Mouse (Mus musculus) myocyte (in vitro differentiated cells): Measurements from ENCODE around the gene Garnl3. TPM values are rescaled to one million over a fixed set of nuclear protein-coding genes. Genes with fewer than 3 reads are reported as not detected.
A peak's percentile ranks its signal among the peaks of the same experiment; 100 is the strongest.
"Not testable (repeated sequence)": the region's sequence is repeated elsewhere in the genome, so short reads cannot be mapped to it uniquely, and the experiment has no call there.

Experiments used
- H3K27me3 ChIP-seq: one replicate; pipeline ENCODE4 v1.6.1; 2011; ENCODE audit not compliant: control insufficient read depth, insufficient read depth, insufficient read length
- H3K36me3 ChIP-seq: one replicate; pipeline ENCODE4 v1.6.1; 2011; ENCODE audit not compliant: control insufficient read depth, insufficient read depth
- H3K4me2 ChIP-seq: one replicate; pipeline ENCODE4 v1.6.1; 2011; ENCODE audit warnings: low read depth, control low read depth
- H3K4me3 ChIP-seq: one replicate; pipeline ENCODE4 v1.5.1; 2011; ENCODE audit warnings: mild to moderate bottlenecking, control low read depth, moderate library complexity
- H3K79me2 ChIP-seq: one replicate; pipeline ENCODE4 v1.6.1; 2011; ENCODE audit not compliant: control insufficient read depth, insufficient read depth
- H3ac ChIP-seq: one replicate; pipeline ENCODE4 v1.6.1; 2011; ENCODE audit not compliant: control insufficient read depth, insufficient read length
- CEBPB ChIP-seq: IDR thresholded peaks from 2 replicates; pipeline ENCODE4 v1.6.1; 2011; ENCODE audit warnings: mild to moderate bottlenecking, moderate library complexity; ENCODE audit not compliant: poor library complexity, insufficient read depth, severe bottlenecking
- E2F4 ChIP-seq: IDR thresholded peaks from one replicate; pipeline ENCODE4 v1.6.1; 2011; ENCODE audit warnings: mild to moderate bottlenecking, control low read depth, moderate library complexity; ENCODE audit not compliant: insufficient read depth
- MAX ChIP-seq: IDR thresholded peaks from one replicate; pipeline ENCODE4 v1.6.1; 2011; ENCODE audit warnings: low read depth, mild to moderate bottlenecking, control low read depth
- MYOD1 ChIP-seq, 3 experiments: IDR thresholded peaks; one replicate each; pipeline ENCODE4 v1.6.1; 2011; ENCODE audit warnings: control low read depth in 2 of 3, low read depth in 2 of 3, mild to moderate bottlenecking in 2 of 3, moderate library complexity in 1 of 3; ENCODE audit not compliant: insufficient read length in 2 of 3, control insufficient read depth in 1 of 3
- MYOG ChIP-seq, 3 experiments: IDR thresholded peaks; one replicate each; pipeline ENCODE4 v1.6.1; 2011; ENCODE audit warnings: control low read depth in 2 of 3, low read depth in 2 of 3, mild to moderate bottlenecking in 2 of 3; ENCODE audit not compliant: insufficient read length in 2 of 3, control insufficient read depth in 1 of 3, insufficient read depth in 1 of 3
- POLR2A ChIP-seq: IDR thresholded peaks from one replicate; pipeline ENCODE4 v1.6.1; 2011; ENCODE audit warnings: low read depth, mild to moderate bottlenecking, control low read depth, moderate library complexity; ENCODE audit not compliant: insufficient read length
- POLR2AphosphoS2 ChIP-seq: IDR thresholded peaks from one replicate; pipeline ENCODE4 v1.6.1; 2011; ENCODE audit warnings: low read depth, control low read depth; ENCODE audit not compliant: insufficient read length
- REST ChIP-seq: IDR thresholded peaks from one replicate; pipeline ENCODE4 v1.6.1; 2011; ENCODE audit warnings: mild to moderate bottlenecking, control low read depth, moderate library complexity; ENCODE audit not compliant: insufficient read depth, insufficient read length
- SRF ChIP-seq: IDR thresholded peaks from one replicate; pipeline ENCODE4 v1.6.1; 2011; ENCODE audit warnings: low read depth; ENCODE audit not compliant: control insufficient read depth, insufficient read length
- TCF12 ChIP-seq: IDR thresholded peaks from one replicate; pipeline ENCODE4 v1.6.1; 2011; ENCODE audit warnings: mild to moderate bottlenecking, control low read depth; ENCODE audit not compliant: poor library complexity, insufficient read depth, severe bottlenecking
- TCF3 ChIP-seq: IDR thresholded peaks from one replicate; pipeline ENCODE4 v1.6.1; 2011; ENCODE audit warnings: low read depth, control low read depth; ENCODE audit not compliant: insufficient read length
- USF1 ChIP-seq: IDR thresholded peaks from one replicate; pipeline ENCODE4 v1.6.1; 2011; ENCODE audit warnings: low read depth, mild to moderate bottlenecking, control low read depth, moderate library complexity
- polyA plus RNA-seq: library from polyadenylated mRNA; unstranded; fragments of >200 nt; fragmentation: generic; extraction: Trizol; gene quantifications from one replicate; pipeline ENCODE4 v1.2.1, GENCODE M21; 2012; ENCODE audit warnings: missing spikeins

Gene Garnl3
- polyA plus RNA-seq, 1 experiment = 2.1 TPM

- Histone ChIP-seq H3K27me3 (no peaks in the 10 kb centered on the region), H3K4me3 (no peak overlapping the region), H3K79me2 (no peaks in the 10 kb centered on the region), H3ac (no peak overlapping the region), H3K36me3 (no peaks in the 10 kb centered on the region), H3K4me2 (no peak overlapping the region)
- no peak for TF ChIP-seq SRF
- no peak for TF ChIP-seq TCF12
- TF ChIP-seq E2F4 = no peak
- TF ChIP-seq MAX = no peak
- TF ChIP-seq POLR2AphosphoS2 = no peak
- TF ChIP-seq MYOD1 (IDR thresholded peaks at IDR 0.05; ENCODE audit: control insufficient read depth in 1 of 3, insufficient read length in 2 of 3, low read depth in 2 of 3) = peak in 2 of 3 experiments; percentile 47 to 76
- no peak for TF ChIP-seq TCF3
- no peak for TF ChIP-seq POLR2A
- TF ChIP-seq CEBPB = no peak
- peak in 1 of 3 experiments; percentile 23 for TF ChIP-seq MYOG (IDR thresholded peaks at IDR 0.05; ENCODE audit: control insufficient read depth in 1 of 3, insufficient read depth in 1 of 3, insufficient read length in 2 of 3, low read depth in 2 of 3)
- TF ChIP-seq USF1 = no peak
- no peak for TF ChIP-seq REST
Observed at GRCm38 (mm10) chr2:33090620-33091520, 40.6 kb downstream of the Garnl3 start.

GRCm38 (mm10) chr2:33090033-33090400, 41.4 kb downstream of the Garnl3 start:
- not testable (repeated sequence) for H3K79me2 ChIP-seq, H3K4me3 ChIP-seq, H3ac ChIP-seq, H3K27me3 ChIP-seq, H3K36me3 ChIP-seq, H3K4me2 ChIP-seq

- H3K27me3 ChIP-seq = no peaks in the 10 kb centered on the region
- H3K79me2 ChIP-seq = no peaks in the 10 kb centered on the region
- H3K4me3 ChIP-seq = no peak overlapping the region
- H3K4me2 ChIP-seq = no peak overlapping the region
- TF ChIP-seq CEBPB (no peak), POLR2A (no peak), USF1 (no peak), MYOD1 (IDR thresholded peaks at IDR 0.05; ENCODE audit: control insufficient read depth in 1 of 3, insufficient read length in 2 of 3, low read depth in 2 of 3) (no peak), SRF (no peak)
- no peak overlapping the region for H3ac ChIP-seq
- no peaks in the 10 kb centered on the region for H3K36me3 ChIP-seq
Observed at GRCm38 (mm10) chr2:33089356-33090032, 42.0 kb downstream of the Garnl3 start.

GRCm38 (mm10) chr2:33086671-33087363, 44.6 kb downstream of the Garnl3 start:
- Histone ChIP-seq H3K4me2 (no peak overlapping the region), H3K4me3 (no peak overlapping the region), H3K27me3 (no peaks in the 10 kb centered on the region), H3K36me3 (no peaks in the 10 kb centered on the region), H3K79me2 (no peaks in the 10 kb centered on the region), H3ac (no peak overlapping the region)
- no peak for TF ChIP-seq TCF3
- no peak for TF ChIP-seq CEBPB
- no peak for TF ChIP-seq MYOD1 (IDR thresholded peaks at IDR 0.05; ENCODE audit: control insufficient read depth in 1 of 3, insufficient read length in 2 of 3, low read depth in 2 of 3)
- no peak for TF ChIP-seq MYOG (IDR thresholded peaks at IDR 0.05; ENCODE audit: control insufficient read depth in 1 of 3, insufficient read depth in 1 of 3, insufficient read length in 2 of 3, low read depth in 2 of 3)
- TF ChIP-seq MAX = no peak
- TF ChIP-seq REST = no peak
- TF ChIP-seq TCF12 = no peak
- no peak for TF ChIP-seq SRF
- no peak for TF ChIP-seq E2F4
- no peak for TF ChIP-seq USF1
- no peak for TF ChIP-seq POLR2A
- TF ChIP-seq POLR2AphosphoS2 = no peak
